Mouse (Mus musculus) skeletal muscle tissue, adult 2 months (tissue): Measurements from ENCODE around the gene Slc23a4.

Experiments used
- DNase-seq: peaks from one replicate; pipeline ENCODE4 v3.0.0-alpha.2; 2012; ENCODE audit warnings: low read depth, low spot score

The Slc23a4 gene

GRCm38 (mm10) chr6:34955862-34956241, 32.4 kb downstream of the Slc23a4 start:
- no peak for DNase-seq

- DNase-seq = peak; percentile 27
These were observed 33.0 kb downstream of the Slc23a4 start for GRCm38 (mm10) chr6:34954926-34955861.

- no peak for DNase-seq
These were observed 36.1 kb downstream of the Slc23a4 start for GRCm38 (mm10) chr6:34951956-34952667.

- DNase-seq = no peak
These were observed 36.7 kb downstream of the Slc23a4 start for GRCm38 (mm10) chr6:34951518-34951917.

DNA sequence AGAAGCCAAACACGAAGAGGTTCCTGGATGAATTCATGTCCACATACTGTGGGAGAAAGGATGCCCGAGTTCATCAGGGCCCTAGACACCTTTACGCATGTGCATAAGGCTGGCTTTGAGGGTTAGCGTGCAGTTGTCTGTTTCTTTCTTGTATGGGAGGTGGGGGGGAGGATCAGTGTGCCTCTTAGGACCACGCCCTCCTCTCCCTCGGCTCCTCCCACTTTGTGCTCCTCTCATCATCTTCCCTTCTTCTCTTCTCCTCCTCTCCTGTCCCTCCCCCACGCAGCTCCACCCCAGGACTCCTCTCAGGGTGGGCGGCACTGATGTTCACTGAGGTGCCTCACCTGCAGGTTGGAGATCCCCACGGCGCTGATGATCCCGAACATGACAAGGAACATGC, 39.7 kb downstream of the Slc23a4 start:
- no peak for DNase-seq

GRCm38 (mm10) chr6:34946486-34947079, 41.6 kb downstream of the Slc23a4 start:
- no peak for DNase-seq

DNA sequence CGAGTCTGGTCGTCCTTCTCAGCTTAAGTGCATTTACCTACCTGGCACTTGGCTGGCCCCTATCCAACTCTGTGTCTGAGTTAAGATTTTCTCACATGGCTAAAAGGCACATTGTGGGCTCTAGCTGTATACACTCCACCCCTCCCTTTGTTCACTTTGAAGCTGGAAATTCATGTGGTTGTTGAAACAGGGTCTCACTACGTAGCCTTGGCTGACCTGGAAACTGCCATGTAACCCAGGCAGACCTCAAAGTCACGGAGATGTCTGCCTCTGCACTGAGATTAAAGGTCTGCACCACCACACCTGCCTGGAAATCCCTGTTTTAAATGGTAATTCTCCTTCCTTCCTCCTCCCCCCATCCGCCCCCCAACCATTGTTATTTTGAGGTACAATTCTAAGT, 44.7 kb downstream of the Slc23a4 start:
- no peak for DNase-seq

GRCm38 (mm10) chr6:34942446-34942845, 45.8 kb downstream of the Slc23a4 start:
- no peak for DNase-seq

- no peak for DNase-seq
These were observed 46.7 kb downstream of the Slc23a4 start for GRCm38 (mm10) chr6:34941496-34941895.

- DNase-seq = no peak
These were observed 48.8 kb downstream of the Slc23a4 start for GRCm38 (mm10) chr6:34939451-34939850.

- no peak for DNase-seq
These were observed 49.3 kb downstream of the Slc23a4 start for GRCm38 (mm10) chr6:34938929-34939325.

DNA sequence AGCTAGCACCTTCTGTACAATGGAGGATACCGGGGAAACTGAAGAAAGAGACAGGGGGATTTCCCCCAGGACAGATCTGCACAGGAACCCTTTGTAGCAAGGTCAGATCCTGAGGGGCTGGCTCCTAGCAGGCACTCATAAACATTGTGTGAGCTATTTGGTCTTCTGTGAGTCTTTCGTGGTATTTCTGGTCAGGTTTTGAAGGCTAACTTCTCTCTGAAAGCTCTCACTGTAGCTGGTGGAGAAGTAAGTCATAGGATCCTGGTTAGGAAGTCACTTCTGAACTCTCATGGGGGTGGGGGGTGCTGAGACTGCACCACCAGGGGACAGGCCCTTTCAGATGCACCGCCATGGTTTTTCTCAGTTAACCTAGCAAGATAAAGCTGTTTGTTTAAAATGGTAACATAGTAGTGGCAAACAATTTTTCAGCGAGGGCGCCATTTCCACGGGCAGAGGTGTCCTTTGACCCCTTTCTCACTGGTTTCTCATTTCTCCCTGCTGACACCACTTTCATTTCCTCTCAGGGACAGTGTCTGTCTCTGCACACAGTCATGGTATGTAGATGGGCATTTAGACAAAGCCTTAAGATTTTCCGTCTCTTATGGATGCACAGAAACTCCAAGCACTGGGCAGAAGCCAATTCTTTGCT, 49.8 kb downstream of the Slc23a4 start:
- no peak for DNase-seq

GRCm38 (mm10) chr6:34936743-34937142, 51.5 kb downstream of the Slc23a4 start:
- DNase-seq = no peak

- no peak for DNase-seq
These were observed 55.6 kb downstream of the Slc23a4 start for GRCm38 (mm10) chr6:34932633-34933032.

- no peak for DNase-seq
These were observed 60.6 kb downstream of the Slc23a4 start for GRCm38 (mm10) chr6:34927594-34927993.

- peak; percentile 51 for DNase-seq
These were observed 61.0 kb downstream of the Slc23a4 start for GRCm38 (mm10) chr6:34927156-34927555.

DNA sequence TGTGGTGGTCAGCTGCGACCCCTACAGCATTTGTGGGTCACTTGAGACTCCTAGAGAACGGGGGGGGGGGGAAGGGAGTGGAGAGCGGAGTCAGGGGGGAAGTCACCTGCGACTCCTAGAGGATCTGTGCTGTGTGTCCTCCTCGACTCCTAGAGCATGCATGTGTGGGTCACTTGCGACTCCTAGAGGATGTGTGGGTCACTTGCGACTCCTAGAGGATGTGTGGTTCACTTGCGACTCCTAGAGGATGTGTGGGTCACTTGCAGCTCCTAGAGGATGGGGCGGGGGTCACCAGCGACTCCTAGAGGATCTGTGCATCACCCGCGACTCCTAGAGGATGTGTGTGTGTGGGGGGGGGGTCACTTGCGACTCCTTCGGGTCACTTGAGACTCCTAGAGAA, 66.3 kb downstream of the Slc23a4 start:
- peak; percentile 32 for DNase-seq

GRCm38 (mm10) chr6:34920631-34921030, 67.6 kb downstream of the Slc23a4 start:
- no peak for DNase-seq

GRCm38 (mm10) chr6:34919956-34920355, 68.2 kb downstream of the Slc23a4 start, which contains the start of gene Stra8:
Gene Stra8, plus strand, starts transcription at chr6:34920163.
- no peak for DNase-seq

DNA sequence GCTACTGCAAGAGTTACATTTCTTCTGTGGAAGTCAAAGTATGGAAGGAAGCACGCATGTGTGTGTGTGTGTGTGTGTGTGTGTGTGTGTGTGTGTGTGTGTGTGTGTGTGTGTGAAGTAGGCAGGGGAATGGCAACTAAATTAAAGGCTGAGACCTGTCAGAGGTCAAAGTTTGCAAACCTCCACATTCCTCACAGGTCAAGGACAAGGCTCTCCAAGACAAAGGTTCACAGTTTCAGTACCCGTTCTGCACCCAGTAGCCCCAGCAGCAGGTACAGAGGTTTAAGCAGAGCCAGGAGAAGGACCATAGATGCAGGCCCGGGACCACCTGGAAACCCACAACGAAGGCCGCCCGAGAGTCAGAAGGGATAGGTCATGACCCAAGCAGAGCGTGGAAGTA, 69.1 kb downstream of the Slc23a4 start:
- no peak for DNase-seq

GRCm38 (mm10) chr6:34914462-34914861, 73.7 kb downstream of the Slc23a4 start:
- no peak for DNase-seq
